ENCODE assay signal across 7 mouse cellular contexts in the genomic region with DNA sequence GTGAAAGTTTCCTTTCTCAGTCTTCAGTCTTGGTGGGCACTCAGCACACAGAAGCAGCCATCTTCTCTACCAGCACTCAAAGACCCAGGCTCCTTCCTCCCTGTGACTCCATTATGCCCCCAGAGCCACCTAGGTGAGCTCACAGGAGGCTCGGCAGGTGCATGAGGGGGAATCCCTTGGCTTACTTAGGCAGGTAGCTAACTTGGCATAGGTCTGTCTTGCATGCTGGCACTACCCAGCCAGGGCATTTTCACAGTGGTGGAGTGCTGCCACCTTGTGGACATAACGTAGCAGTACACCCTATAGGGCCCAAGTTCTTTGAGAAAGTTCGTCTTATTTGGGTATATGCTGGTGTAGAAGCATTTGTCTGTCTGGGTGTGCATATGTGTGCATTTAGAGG. TPM values are rescaled to one million over a fixed set of nuclear protein-coding genes. Genes with fewer than 3 reads are reported as not detected.
DNase-seq lines count a peak whose midpoint lies in the region; ATAC-seq lines count a peak whose summit lies in the region.

No protein-coding gene starts in this region.

- H3K4me3 ChIP-seq in forebrain, embryonic 13.5 days = no peak overlapping the region
- no peak overlapping the region for H3K4me3 ChIP-seq in hindbrain, embryonic 14.5 days (replicated peaks; ENCODE audit: low read length)

- no peaks in the 10 kb centered on the region for H3K4me1 ChIP-seq in forebrain, embryonic 13.5 days
- H3K4me1 ChIP-seq in hindbrain, embryonic 14.5 days (replicated peaks; ENCODE audit: control insufficient read depth, insufficient read depth, low read length) = no peaks in the 10 kb centered on the region

- H3K27me3 ChIP-seq in forebrain, embryonic 13.5 days = peaks cover 5% of the 10 kb centered on the region; the same call in 1 of the 2 replicates
- no peaks in the 10 kb centered on the region for H3K27me3 ChIP-seq in hindbrain, embryonic 14.5 days (ENCODE audit: control insufficient read depth, insufficient read depth, low read length)

- H3K9me3 ChIP-seq in forebrain, embryonic 13.5 days (replicated peaks) = no peaks in the 10 kb centered on the region
- H3K9me3 ChIP-seq in hindbrain, embryonic 14.5 days (ENCODE audit: control insufficient read depth, low read length) = no peaks in the 10 kb centered on the region; the same call in 1 of the 2 replicates

- no peak overlapping the region for H3K9ac ChIP-seq in forebrain, embryonic 13.5 days
- H3K9ac ChIP-seq in hindbrain, embryonic 14.5 days = no peak overlapping the region

- peak; percentile 74 for DNase-seq in R1 (ENCODE audit: low read depth, low spot score)
- DNase-seq in c-Kit-positive CD71-positive TER-119-positive erythroid progenitor cells, embryonic 14.5 days (ENCODE audit: low spot score) = peak; percentile 66
- peak; percentile 91 for DNase-seq in hindbrain, embryonic 14.5 days (ENCODE audit: low spot score)
- peak; percentile 46 to 61 for DNase-seq in layer of hippocampus, postnatal 25 days (ENCODE audit: extremely low spot score in 1 of 2, low spot score in 1 of 2)
- DNase-seq in right cerebral cortex, postnatal 36 days (ENCODE audit: low spot score in 2 of 2) = peak; percentile 36 to 54

- no peaks in the 10 kb centered on the region for H3K36me3 ChIP-seq in forebrain, embryonic 13.5 days (ENCODE audit: poor library complexity, severe bottlenecking)
- no peaks in the 10 kb centered on the region for H3K36me3 ChIP-seq in hindbrain, embryonic 14.5 days (replicated peaks; ENCODE audit: control insufficient read depth, insufficient read depth)

- peak; percentile 52 for ATAC-seq in forebrain, embryonic 13.5 days
- ATAC-seq in hindbrain, embryonic 14.5 days (ENCODE audit: low FRiP score) = peak; percentile 43; the same call in 1 of the 2 replicates
- ATAC-seq in megakaryocyte-erythroid progenitor cell, adult 5-6 weeks (replicated peaks; ENCODE audit: low FRiP score, low TSS enrichment, poor library complexity, severe bottlenecking) = peak; percentile 76

- no peak overlapping the region for H3K4me2 ChIP-seq in forebrain, embryonic 13.5 days
- no peak overlapping the region for H3K4me2 ChIP-seq in hindbrain, embryonic 14.5 days (replicated peaks)

- no peak overlapping the region for H3K27ac ChIP-seq in forebrain, embryonic 13.5 days
- no peak overlapping the region for H3K27ac ChIP-seq in hindbrain, embryonic 14.5 days

- WGBS in forebrain, embryonic 13.5 days = 8% methylated on average over 3 of the region's 3 CpGs
- 12% methylated on average over 3 of the region's 3 CpGs for WGBS in hindbrain, embryonic 14.5 days

RNA-seq across cellular contexts. Expression of a gene that starts 38.8 kb away (rescaled TPM):
- 5.6 and 13.4 TPM in 2 replicates for polyA plus RNA-seq in forebrain, embryonic 13.5 days (2015; fragmentation: Nextera tagmentation; extraction: Ambion mirVana)
- polyA plus RNA-seq in hindbrain, embryonic 14.5 days (2014; fragmentation: Nextera tagmentation; extraction: Ambion mirVana) = 9.3 and 12.7 TPM in 2 replicates
- total RNA-seq in layer of hippocampus, postnatal 25 days (2021) = 1 to 10 TPM; 5.9 to 8.1 TPM
- not detected in 2 replicates for total RNA-seq in megakaryocyte-erythroid progenitor cell, adult 5-6 weeks (2014; fragmentation: Nextera tagmentation)
- total RNA-seq in megakaryocyte-erythroid progenitor cell, adult 5-6 weeks (2017) = 0.53 and 1.0 TPM in 2 replicates

RNA-seq across cellular contexts. Expression of a gene that starts 52.1 kb away (rescaled TPM):
- polyA plus RNA-seq in forebrain, embryonic 13.5 days (2015; fragmentation: Nextera tagmentation; extraction: Ambion mirVana) = 2.5 and 9.2 TPM in 2 replicates
- polyA plus RNA-seq in hindbrain, embryonic 14.5 days (2014; fragmentation: Nextera tagmentation; extraction: Ambion mirVana) = 3.3 and 4.7 TPM in 2 replicates
- total RNA-seq in layer of hippocampus, postnatal 25 days (2021) = under 1 TPM; 0.07 to 0.09 TPM
- total RNA-seq in megakaryocyte-erythroid progenitor cell, adult 5-6 weeks (2014; fragmentation: Nextera tagmentation) = not detected in 2 replicates
- total RNA-seq in megakaryocyte-erythroid progenitor cell, adult 5-6 weeks (2017) = not detected in 2 replicates
